Mouse (Mus musculus): Measurements from ENCODE around the gene Coq9. TPM values are rescaled to one million over a fixed set of nuclear protein-coding genes. Genes with fewer than 3 reads are reported as not detected.

The Coq9 gene
- polyA plus RNA-seq, 1 experiment, result 123 TPM

- TF ChIP-seq CTCF (IDR thresholded peaks at IDR 0.05; ENCODE audit: insufficient read depth, low read length) (no peak), POLR2A (IDR thresholded peaks at IDR 0.05; ENCODE audit: borderline replicate concordance, extremely low read depth, low read depth, low read length) (no peak)
- 56% methylated on average over 10 of the region's 10 CpGs for WGBS
- no peak for DNase-seq
These were observed 26.0 kb downstream of the Coq9 start for GRCm38 (mm10) chr8:94863897-94864673.

DNA sequence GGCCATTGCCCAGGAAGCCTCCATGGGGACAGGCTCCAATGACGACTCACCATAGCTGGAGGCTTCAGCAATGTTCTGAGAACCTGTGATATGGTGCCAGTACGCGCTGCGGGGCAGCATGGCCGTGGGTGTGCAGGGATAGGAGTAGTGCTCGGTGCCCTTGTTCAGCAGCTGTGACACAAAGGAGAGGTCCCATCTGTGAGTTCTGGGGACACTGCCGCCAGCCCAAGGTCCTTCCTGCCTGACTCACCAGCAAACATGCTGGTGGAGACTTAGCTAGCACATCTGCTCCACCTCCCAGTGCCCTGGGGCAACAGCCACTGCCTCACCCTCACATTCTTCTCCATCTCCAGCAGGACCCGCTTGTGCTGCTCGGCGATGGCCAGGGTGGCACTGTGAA is 27.2 kb downstream of the Coq9 start:
- WGBS, result 75% methylated on average over 10 of the region's 10 CpGs
- H3K4me1 ChIP-seq (ENCODE audit: control insufficient read depth, insufficient read depth, low read length), result peaks cover under 1% of the 10 kb centered on the region
- TF ChIP-seq POLR2A (IDR thresholded peaks at IDR 0.05; ENCODE audit: borderline replicate concordance, extremely low read depth, low read depth, low read length), result no peak
- no peak for TF ChIP-seq CTCF (IDR thresholded peaks at IDR 0.05; ENCODE audit: insufficient read depth, low read length)
- DNase-seq, result no peak
- no peak overlapping the region for H3K4me3 ChIP-seq (replicated peaks; ENCODE audit: extremely low read depth, low read depth, low read length)

More at GRCm38 (mm10) chr8:94863897-94864673, 26.0 kb downstream of the Coq9 start:
- Histone ChIP-seq H3K4me1 (ENCODE audit: control insufficient read depth, insufficient read depth, low read length) (no peaks in the 10 kb centered on the region), H3K4me3 (replicated peaks; ENCODE audit: extremely low read depth, low read depth, low read length) (no peak overlapping the region)

GRCm38 (mm10) chr8:94866921-94867320 is 28.8 kb downstream of the Coq9 start:
- 88% methylated on average over 9 of the region's 9 CpGs for WGBS
- no peak for TF ChIP-seq POLR2A (IDR thresholded peaks at IDR 0.05; ENCODE audit: borderline replicate concordance, extremely low read depth, low read depth, low read length)
- no peak for TF ChIP-seq CTCF (IDR thresholded peaks at IDR 0.05; ENCODE audit: insufficient read depth, low read length)

GRCm38 (mm10) chr8:94869146-94869545 is 31.0 kb downstream of the Coq9 start:
- no peak for TF ChIP-seq CTCF (IDR thresholded peaks at IDR 0.05; ENCODE audit: insufficient read depth, low read length)
- TF ChIP-seq POLR2A (IDR thresholded peaks at IDR 0.05; ENCODE audit: borderline replicate concordance, extremely low read depth, low read depth, low read length), result no peak
- 52% methylated on average over 7 of the region's 7 CpGs for WGBS
- DNase-seq, result no peak
- Histone ChIP-seq H3K4me3 (replicated peaks; ENCODE audit: extremely low read depth, low read depth, low read length) (no peak overlapping the region), H3K4me1 (ENCODE audit: control insufficient read depth, insufficient read depth, low read length) (peaks cover 13% of the 10 kb centered on the region)

More at GRCm38 (mm10) chr8:94866921-94867320, 28.8 kb downstream of the Coq9 start:
- peaks cover 10% of the 10 kb centered on the region for H3K4me1 ChIP-seq (ENCODE audit: control insufficient read depth, insufficient read depth, low read length)
- H3K4me3 ChIP-seq (replicated peaks; ENCODE audit: extremely low read depth, low read depth, low read length), result no peak overlapping the region
- DNase-seq, result no peak

GRCm38 (mm10) chr8:94870003-94870402 is 31.9 kb downstream of the Coq9 start:
- no peak for TF ChIP-seq CTCF (IDR thresholded peaks at IDR 0.05; ENCODE audit: insufficient read depth, low read length)
- peaks cover 14% of the 10 kb centered on the region for H3K4me1 ChIP-seq (ENCODE audit: control insufficient read depth, insufficient read depth, low read length)
- 49% methylated on average over 4 of the region's 4 CpGs for WGBS
- no peak overlapping the region for H3K4me3 ChIP-seq (replicated peaks; ENCODE audit: extremely low read depth, low read depth, low read length)
- DNase-seq, result no peak

GRCm38 (mm10) chr8:94870474-94871107 is 32.5 kb downstream of the Coq9 start:
- Histone ChIP-seq H3K4me3 (replicated peaks; ENCODE audit: extremely low read depth, low read depth, low read length) (peak overlapping the region; percentile 40), H3K4me1 (ENCODE audit: control insufficient read depth, insufficient read depth, low read length) (peaks cover 19% of the 10 kb centered on the region)
- DNase-seq, result peak; percentile 27
- 4% methylated on average over 22 of the region's 22 CpGs for WGBS
- TF ChIP-seq CTCF (IDR thresholded peaks at IDR 0.05; ENCODE audit: insufficient read depth, low read length), result no peak
- TF ChIP-seq POLR2A (IDR thresholded peaks at IDR 0.05; ENCODE audit: borderline replicate concordance, extremely low read depth, low read depth, low read length), result no peak

DNA sequence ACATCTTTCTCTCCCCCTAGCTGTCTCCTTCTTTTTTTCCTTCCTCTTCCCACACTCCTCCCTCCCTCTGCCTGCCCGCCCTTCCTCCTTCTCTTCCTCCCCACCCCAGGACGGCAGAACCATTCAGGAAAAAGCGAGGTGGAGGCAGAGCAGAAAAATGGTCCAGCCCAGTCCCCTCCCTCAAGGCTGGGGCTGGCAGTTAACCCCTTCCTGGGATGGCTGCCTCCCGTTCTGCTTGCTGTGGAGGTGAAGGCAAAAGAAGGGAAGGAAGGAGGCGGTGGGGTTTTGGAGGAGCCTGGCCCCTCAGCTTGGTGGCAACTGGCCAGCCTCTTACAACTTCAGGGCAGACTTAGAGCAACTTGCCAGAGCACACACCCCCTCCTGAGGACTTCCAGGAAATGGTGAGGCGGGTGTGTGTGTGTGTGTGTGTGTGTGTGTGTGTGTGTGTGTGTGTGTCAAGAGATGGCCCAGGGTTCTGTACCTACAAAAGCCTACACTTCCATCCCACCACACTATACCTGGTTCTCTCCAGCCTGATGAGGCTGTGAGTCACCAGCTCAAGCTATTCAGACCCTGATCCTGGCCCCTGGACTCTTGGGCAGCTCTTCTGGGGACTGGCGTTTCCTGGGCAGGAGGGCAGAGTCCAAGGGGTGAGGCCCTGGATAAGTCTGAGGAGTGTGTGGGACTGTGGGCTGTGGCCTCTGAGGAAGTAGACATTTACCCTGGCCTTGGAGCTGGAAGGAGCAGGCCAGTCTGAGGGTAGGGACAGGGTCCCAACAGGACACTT is 33.2 kb downstream of the Coq9 start:
- Histone ChIP-seq H3K4me3 (replicated peaks; ENCODE audit: extremely low read depth, low read depth, low read length) (peak overlapping the region; percentile 40), H3K4me1 (ENCODE audit: control insufficient read depth, insufficient read depth, low read length) (peaks cover 19% of the 10 kb centered on the region)
- 2% methylated on average over 7 of the region's 7 CpGs for WGBS
- DNase-seq, result peak; percentile 65
- TF ChIP-seq POLR2A (IDR thresholded peaks at IDR 0.05; ENCODE audit: borderline replicate concordance, extremely low read depth, low read depth, low read length), result no peak
- TF ChIP-seq CTCF (IDR thresholded peaks at IDR 0.05; ENCODE audit: insufficient read depth, low read length), result no peak

DNA sequence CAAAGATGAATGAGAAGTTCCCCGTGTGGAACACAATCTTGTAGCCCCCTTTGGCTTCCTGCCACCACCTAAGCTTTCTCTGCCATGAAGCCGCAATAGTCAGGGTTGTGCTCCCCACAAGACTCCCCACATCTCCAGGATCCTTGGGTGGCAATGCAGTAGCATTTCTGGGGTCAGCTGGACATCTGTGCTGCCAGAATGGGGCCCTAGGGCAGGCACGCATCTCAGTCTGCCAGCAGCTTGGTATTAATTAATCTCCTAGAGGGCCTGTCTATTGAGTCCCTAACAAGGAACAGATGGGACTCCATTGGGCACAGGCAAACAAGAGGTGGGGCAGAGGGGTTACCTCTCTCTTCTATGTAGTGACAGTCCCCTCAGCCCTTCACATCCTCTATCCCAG is 34.0 kb downstream of the Coq9 start:
- peaks cover 24% of the 10 kb centered on the region for H3K4me1 ChIP-seq (ENCODE audit: control insufficient read depth, insufficient read depth, low read length)
- H3K4me3 ChIP-seq (replicated peaks; ENCODE audit: extremely low read depth, low read depth, low read length), result no peak overlapping the region
- WGBS, result 60% methylated on average over 3 of the region's 3 CpGs
- TF ChIP-seq CTCF (IDR thresholded peaks at IDR 0.05; ENCODE audit: insufficient read depth, low read length), result no peak
- no peak for TF ChIP-seq POLR2A (IDR thresholded peaks at IDR 0.05; ENCODE audit: borderline replicate concordance, extremely low read depth, low read depth, low read length)
- no peak for DNase-seq

- no peak for DNase-seq
- Histone ChIP-seq H3K4me3 (replicated peaks; ENCODE audit: extremely low read depth, low read depth, low read length) (no peak overlapping the region), H3K4me1 (ENCODE audit: control insufficient read depth, insufficient read depth, low read length) (peaks cover 24% of the 10 kb centered on the region)
- 91% methylated on average over 2 of the region's 2 CpGs for WGBS
- TF ChIP-seq CTCF (IDR thresholded peaks at IDR 0.05; ENCODE audit: insufficient read depth, low read length) (no peak), POLR2A (IDR thresholded peaks at IDR 0.05; ENCODE audit: borderline replicate concordance, extremely low read depth, low read depth, low read length) (no peak)
These were observed 34.5 kb downstream of the Coq9 start for GRCm38 (mm10) chr8:94872576-94872975.
